Mouse (Mus musculus) hindbrain, embryonic 15.5 days (tissue): ENCODE results near the gene Pycr1. TPM values are rescaled to one million over a fixed set of nuclear protein-coding genes. Genes with fewer than 3 reads are reported as not detected.

Experiments used
- ATAC-seq: fragments of 200-750 bp; cut with Nextera tagmentation; 2 replicates; pipeline ENCODE4 v1.8.0; 2017; ENCODE audit warnings: low read depth, moderate number of reproducible peaks, moderate TSS enrichment; ENCODE audit not compliant: low FRiP score
- H3K27ac ChIP-seq: fragments of 300-500 bp; sonication (generic); replicated peaks from 2 replicates; pipeline ENCODE4 v1.5.1; 2015; ENCODE audit warnings: mild to moderate bottlenecking, inconsistent platforms
- H3K27me3 ChIP-seq: fragments of 300-500 bp; sonication (generic); 2 replicates; pipeline ENCODE4 v1.6.1; 2015; ENCODE audit warnings: control low read depth, inconsistent platforms
- H3K36me3 ChIP-seq: fragments of 300-500 bp; sonication (generic); 2 replicates; pipeline ENCODE4 v1.6.1; 2015; ENCODE audit warnings: control low read depth, inconsistent platforms
- H3K4me1 ChIP-seq: fragments of 300-500 bp; sonication (generic); replicated peaks from 2 replicates; pipeline ENCODE4 v1.6.1; 2015; ENCODE audit warnings: control low read depth, inconsistent platforms
- H3K4me2 ChIP-seq: fragments of 300-500 bp; sonication (generic); 2 replicates; pipeline ENCODE4 v1.6.1; 2015; ENCODE audit warnings: moderate library complexity, mild to moderate bottlenecking, inconsistent platforms
- H3K4me3 ChIP-seq: fragments of 300-500 bp; sonication (generic); 2 replicates; pipeline ENCODE4 v1.5.1; 2015; ENCODE audit warnings: mild to moderate bottlenecking, inconsistent platforms
- H3K9ac ChIP-seq: fragments of 300-500 bp; sonication (generic); 2 replicates; pipeline ENCODE4 v1.6.1; 2015; ENCODE audit warnings: inconsistent platforms
- H3K9me3 ChIP-seq: fragments of 300-500 bp; sonication (generic); 2 replicates; pipeline ENCODE4 v1.6.1; 2016; ENCODE audit warnings: control low read depth, inconsistent platforms
- WGBS: fragments of 180-500 bp; shearing (Covaris S2); methylation state at CpG from one replicate; pipeline ENCODE4 v1.1.7; 2015; 5-methylcytosine and 5-hydroxymethylcytosine counted together
- polyA plus RNA-seq: library from polyadenylated mRNA; unstranded; fragments of >200 nt; fragmentation: Nextera tagmentation; extraction: Ambion mirVana; gene quantifications from 2 replicates; pipeline ENCODE4 v1.2.1, GENCODE M21; 2015

The Pycr1 gene
- polyA plus RNA-seq, 1 experiment from 2014 or later: 21.3 TPM

DNA sequence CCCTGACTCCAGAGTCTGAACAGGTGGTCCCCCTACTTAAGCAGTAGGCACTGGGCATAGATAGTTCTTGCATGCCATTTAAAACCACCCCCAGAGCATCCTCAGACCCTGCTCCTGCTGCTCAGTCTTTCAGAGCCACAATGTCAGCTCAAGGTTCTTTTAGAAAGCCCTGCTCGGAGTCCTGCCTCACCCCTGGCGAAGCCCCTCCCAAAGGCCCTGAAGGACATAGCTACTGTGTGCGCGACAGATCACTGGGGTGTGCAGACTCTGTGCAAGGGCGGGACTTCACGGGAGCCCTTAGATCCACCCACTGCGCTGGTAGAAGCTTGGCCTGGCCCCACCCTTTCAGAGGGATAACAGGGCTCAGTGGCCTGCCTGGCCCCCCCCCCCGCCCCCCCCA, 34.3 kb downstream of the Pycr1 start:
- no peaks in the 10 kb centered on the region for H3K9me3 ChIP-seq
- H3K27me3 ChIP-seq: no peaks in the 10 kb centered on the region; the same call in 1 of the 2 replicates
- no peak overlapping the region for H3K27ac ChIP-seq
- peaks cover 8% of the 10 kb centered on the region for H3K4me1 ChIP-seq
- H3K9ac ChIP-seq: no peak overlapping the region
- peaks cover 45% of the 10 kb centered on the region for H3K36me3 ChIP-seq
- peak overlapping the region; percentile 47; the same call in 1 of the 2 replicates for H3K4me2 ChIP-seq
- H3K4me3 ChIP-seq: no peak overlapping the region
- ATAC-seq: no peak
- 46% methylated on average over 8 of the region's 8 CpGs for WGBS

DNA sequence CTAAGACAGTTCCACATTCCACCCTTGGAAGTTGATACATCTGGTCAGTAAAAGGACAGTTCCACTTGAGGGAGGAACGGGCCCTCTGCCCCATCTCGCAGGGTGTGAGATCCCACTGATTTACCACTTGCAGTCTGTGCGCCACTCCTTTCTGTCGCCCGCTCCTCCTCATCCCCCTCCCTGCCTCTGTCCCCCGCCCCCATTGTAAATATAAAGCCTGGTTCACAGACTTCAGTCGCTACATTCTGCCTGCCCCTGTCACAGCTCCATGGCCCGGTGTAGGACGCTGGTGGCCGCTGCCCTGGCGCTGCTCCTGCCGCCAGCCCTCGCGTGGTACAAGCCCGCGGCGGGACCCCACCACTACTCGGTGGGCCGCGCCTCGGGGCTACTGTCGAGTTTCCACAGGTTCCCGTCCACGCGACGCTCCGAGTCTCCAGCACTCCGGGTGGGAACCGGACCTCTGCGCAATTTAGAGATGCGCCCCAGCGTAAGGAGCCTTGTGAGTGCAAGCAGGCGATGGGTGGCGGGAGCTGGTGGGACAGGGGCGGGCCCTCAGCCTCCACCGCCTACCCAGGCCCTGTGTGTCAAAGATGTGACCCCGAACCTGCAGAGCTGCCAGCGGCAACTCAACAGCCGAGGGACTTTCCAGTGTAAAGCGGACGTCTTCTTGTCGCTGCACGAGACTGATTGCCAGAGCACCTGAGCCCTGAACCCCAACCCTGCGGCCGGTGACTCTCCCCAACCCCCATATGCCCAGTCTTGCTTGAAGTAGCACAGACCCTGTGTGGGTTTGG, 35.1 kb downstream of the Pycr1 start, which contains the start of gene Npb:
Gene Npb, plus strand, starts transcription at position 237 of the 794 bp plus-strand sequence.
- Histone ChIP-seq H3K4me1 (peaks cover 8% of the 10 kb centered on the region), H3K36me3 (peaks cover 45% of the 10 kb centered on the region), H3K27ac (no peak within 1 kb of the TSS), H3K4me3 (peak within 1 kb of the TSS; percentile 11), H3K27me3 (no peaks in the 10 kb centered on the region; the same call in 1 of the 2 replicates), H3K4me2 (peak within 1 kb of the TSS; percentile 47), H3K9me3 (no peaks in the 10 kb centered on the region), H3K9ac (0 out of 2 replicates have a peak within 1 kb of the TSS, but pooled peaks have one; percentile 12)
- ATAC-seq: no peak
- WGBS: 9% methylated on average over 44 of the region's 45 CpGs

DNA sequence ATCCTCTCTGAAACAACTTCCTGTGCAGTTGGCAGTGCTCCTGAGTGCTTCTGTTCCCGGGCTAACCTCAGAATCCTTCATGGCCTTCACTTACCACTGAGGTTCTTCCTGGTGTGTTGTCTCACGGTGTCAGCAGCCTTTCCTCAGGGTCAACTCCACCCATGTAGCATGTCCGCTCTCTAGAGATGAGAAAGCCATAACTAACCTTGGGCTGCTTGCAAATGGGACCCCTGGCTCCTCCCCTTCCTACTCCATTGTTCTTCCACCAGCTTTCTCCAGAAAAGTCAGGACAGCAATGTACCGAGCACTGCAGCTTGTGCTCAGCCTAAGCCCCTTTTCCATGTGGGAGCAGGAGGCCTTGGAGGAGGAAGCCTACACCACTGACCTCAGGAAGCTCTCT, 36.8 kb downstream of the Pycr1 start:
- ATAC-seq: no peak
- WGBS: 79% methylated on average over 4 of the region's 4 CpGs
- H3K9ac ChIP-seq: no peak overlapping the region
- H3K9me3 ChIP-seq: no peaks in the 10 kb centered on the region
- no peaks in the 10 kb centered on the region; the same call in 1 of the 2 replicates for H3K27me3 ChIP-seq
- H3K36me3 ChIP-seq: peaks cover 46% of the 10 kb centered on the region
- H3K4me1 ChIP-seq: peaks cover 8% of the 10 kb centered on the region
- no peak overlapping the region for H3K27ac ChIP-seq
- H3K4me3 ChIP-seq: no peak overlapping the region
- H3K4me2 ChIP-seq: no peak overlapping the region

DNA sequence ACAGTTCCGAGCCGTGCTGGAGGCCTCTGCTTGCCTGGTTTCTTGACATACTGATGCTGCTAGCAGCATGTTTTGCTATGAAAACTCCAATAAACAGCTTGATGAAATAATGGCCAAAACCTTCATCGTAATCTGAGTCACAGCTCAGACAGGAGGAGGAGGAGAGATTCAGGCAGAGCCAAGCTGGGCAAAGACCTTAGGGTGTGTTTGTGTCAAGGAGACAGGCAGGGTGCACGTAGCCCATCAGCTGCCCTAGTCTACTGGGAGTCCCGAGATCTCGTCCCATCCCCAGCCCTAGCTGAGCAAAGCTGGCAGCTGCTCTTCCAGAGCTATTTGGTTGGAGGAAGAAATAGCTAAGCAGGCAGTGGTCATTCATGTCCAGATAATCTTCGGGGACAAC, 37.9 kb downstream of the Pycr1 start:
- no peak overlapping the region for H3K4me2 ChIP-seq
- WGBS: 91% methylated on average over 7 of the region's 7 CpGs
- peaks cover 42% of the 10 kb centered on the region for H3K36me3 ChIP-seq
- H3K27ac ChIP-seq: no peak overlapping the region
- no peaks in the 10 kb centered on the region for H3K9me3 ChIP-seq
- ATAC-seq: no peak
- no peak overlapping the region for H3K9ac ChIP-seq
- H3K4me3 ChIP-seq: no peak overlapping the region
- H3K27me3 ChIP-seq: no peaks in the 10 kb centered on the region; the same call in 1 of the 2 replicates
- H3K4me1 ChIP-seq: peaks cover 8% of the 10 kb centered on the region

DNA sequence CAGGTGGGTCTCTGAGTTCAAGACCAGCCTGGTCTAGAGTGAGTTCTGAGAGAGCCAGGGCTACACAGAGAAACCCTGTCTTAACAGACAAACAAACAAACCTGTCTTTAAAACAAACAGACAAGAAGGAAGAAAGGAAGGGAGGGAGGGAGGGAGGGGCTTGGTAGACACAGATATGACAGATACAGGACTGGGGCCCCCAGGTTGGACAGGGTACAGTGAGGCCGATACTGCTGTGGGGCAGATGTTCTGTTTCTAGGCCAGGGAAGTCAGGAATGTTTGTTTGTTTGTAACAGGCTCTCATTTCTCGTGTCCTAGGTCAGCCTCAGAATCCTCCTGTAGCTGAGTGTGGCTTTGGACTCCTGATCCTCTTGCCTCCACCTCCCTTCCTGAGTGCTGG, 40.0 kb downstream of the Pycr1 start:
- no peak for ATAC-seq
- Histone ChIP-seq H3K27me3 (no peaks in the 10 kb centered on the region), H3K36me3 (peaks cover 37% of the 10 kb centered on the region), H3K4me3 (no peak overlapping the region), H3K27ac (no peak overlapping the region), H3K4me1 (peaks cover 12% of the 10 kb centered on the region), H3K4me2 (no peak overlapping the region), H3K9me3 (no peaks in the 10 kb centered on the region), H3K9ac (no peak overlapping the region)
- 87% methylated on average over 2 of the region's 2 CpGs for WGBS

DNA sequence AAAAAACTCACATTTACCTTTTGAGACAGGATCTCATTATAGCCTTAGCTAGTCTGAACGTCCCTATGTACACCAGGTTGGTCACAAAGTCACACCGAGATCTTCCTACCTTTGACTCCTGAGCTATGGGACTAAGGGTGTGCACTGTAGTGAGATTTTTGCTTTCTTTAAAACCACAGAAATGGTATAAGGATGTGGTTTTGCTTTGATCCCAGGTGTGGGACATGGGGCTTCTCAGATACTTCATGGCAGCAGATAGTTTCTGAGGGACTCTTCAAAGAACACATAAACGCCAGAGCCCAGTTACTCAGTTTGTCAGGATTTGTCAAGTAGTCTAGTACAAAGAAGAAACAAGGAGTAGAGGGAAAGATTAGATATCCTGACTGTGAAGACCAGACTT, 42.9 kb downstream of the Pycr1 start:
- 93% methylated on average over 3 of the region's 3 CpGs for WGBS
- Histone ChIP-seq H3K9me3 (no peaks in the 10 kb centered on the region), H3K4me2 (no peak overlapping the region), H3K36me3 (peaks cover 46% of the 10 kb centered on the region), H3K27ac (no peak overlapping the region), H3K4me3 (no peak overlapping the region), H3K27me3 (no peaks in the 10 kb centered on the region), H3K9ac (no peak overlapping the region), H3K4me1 (peaks cover 23% of the 10 kb centered on the region)
- no peak for ATAC-seq

DNA sequence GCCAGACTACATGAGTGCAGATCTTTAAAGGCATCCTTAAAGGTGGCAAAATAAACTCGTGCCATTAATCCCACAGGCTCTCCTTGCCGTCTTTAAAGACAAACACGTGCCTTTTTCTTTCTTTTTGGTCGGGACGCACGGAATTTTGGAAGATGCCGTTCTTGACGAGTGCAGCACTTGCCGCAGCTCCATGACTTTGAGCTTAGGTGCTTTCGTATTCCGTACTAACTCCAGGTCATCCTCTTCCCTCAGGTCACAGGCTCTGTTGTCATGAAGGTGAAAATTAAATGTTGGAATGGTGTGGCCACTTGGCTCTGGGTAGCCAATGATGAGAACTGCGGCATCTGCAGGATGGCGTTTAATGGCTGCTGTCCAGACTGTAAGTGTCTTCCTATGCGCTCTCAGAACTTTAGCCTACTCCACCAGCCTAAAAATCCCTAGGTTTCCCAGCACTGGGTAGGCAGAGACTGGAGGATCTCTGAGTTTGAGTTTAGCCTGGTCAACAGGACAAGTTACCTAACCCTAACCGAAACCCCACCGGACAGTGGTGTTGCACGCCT, 44.5 kb downstream of the Pycr1 start:
- H3K4me1 ChIP-seq: peaks cover 23% of the 10 kb centered on the region
- no peaks in the 10 kb centered on the region for H3K27me3 ChIP-seq
- peak overlapping the region; percentile 86 for H3K4me3 ChIP-seq
- peak overlapping the region; percentile 80 for H3K27ac ChIP-seq
- peak overlapping the region; percentile 97 for H3K4me2 ChIP-seq
- H3K9ac ChIP-seq: peak overlapping the region; percentile 45
- WGBS: 46% methylated on average over 17 of the region's 17 CpGs
- H3K36me3 ChIP-seq: peaks cover 49% of the 10 kb centered on the region
- ATAC-seq: no peak
- no peaks in the 10 kb centered on the region for H3K9me3 ChIP-seq

DNA sequence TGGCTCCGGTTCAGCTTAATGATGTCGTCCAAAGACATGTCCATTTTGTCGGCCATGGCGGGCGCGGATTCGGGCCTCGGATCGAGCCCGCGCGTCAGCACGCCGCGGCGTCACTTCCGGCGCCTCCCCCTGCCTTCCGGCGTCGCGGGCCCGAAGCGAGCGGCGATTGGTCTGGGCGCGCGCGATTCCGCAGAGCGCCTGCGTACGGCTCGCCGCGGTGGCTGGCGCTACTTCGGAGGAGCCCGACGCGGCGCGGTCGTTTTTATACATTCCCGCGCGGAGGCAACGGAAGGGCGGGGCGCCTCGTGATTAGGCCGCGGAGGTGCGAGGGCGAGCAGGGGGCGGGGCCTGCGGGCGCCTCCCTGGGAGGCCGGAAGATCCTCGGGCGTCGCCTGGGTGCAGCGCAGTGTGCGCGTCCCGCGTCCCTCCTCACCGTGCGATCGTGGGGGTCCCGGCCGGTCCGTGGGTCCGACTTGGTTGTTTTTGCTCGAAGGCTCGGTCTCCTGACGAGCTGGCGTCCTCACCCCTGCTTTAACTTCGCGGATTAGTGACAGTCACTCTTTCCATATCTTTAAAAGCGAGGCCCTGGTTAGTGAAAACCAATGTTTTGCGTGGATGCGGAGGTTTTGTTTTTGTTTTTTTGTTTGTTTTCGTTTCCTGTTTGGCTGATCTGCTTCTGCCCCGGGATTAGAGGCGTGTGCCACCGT, 45.1 kb downstream of the Pycr1 start, which contains the start of the genes Alyref and Anapc11:
Gene Alyref, minus strand, starts transcription at position 83 of the 707 bp plus-strand sequence.
Gene Anapc11, plus strand, starts transcription at position 139 of the 707 bp plus-strand sequence.
- under 1% methylated on average over 78 of the region's 88 CpGs for WGBS
- Histone ChIP-seq H3K27me3 (no peaks in the 10 kb centered on the region), H3K4me3 (peak within 1 kb of the TSS; percentile 86), H3K4me2 (peak within 1 kb of the TSS; percentile 97), H3K27ac (peak within 1 kb of the TSS; percentile 82), H3K36me3 (peaks cover 51% of the 10 kb centered on the region), H3K9ac (peak within 1 kb of the TSS; percentile 79), H3K4me1 (peaks cover 23% of the 10 kb centered on the region), H3K9me3 (no peaks in the 10 kb centered on the region)
- peak; percentile 98 for ATAC-seq

DNA sequence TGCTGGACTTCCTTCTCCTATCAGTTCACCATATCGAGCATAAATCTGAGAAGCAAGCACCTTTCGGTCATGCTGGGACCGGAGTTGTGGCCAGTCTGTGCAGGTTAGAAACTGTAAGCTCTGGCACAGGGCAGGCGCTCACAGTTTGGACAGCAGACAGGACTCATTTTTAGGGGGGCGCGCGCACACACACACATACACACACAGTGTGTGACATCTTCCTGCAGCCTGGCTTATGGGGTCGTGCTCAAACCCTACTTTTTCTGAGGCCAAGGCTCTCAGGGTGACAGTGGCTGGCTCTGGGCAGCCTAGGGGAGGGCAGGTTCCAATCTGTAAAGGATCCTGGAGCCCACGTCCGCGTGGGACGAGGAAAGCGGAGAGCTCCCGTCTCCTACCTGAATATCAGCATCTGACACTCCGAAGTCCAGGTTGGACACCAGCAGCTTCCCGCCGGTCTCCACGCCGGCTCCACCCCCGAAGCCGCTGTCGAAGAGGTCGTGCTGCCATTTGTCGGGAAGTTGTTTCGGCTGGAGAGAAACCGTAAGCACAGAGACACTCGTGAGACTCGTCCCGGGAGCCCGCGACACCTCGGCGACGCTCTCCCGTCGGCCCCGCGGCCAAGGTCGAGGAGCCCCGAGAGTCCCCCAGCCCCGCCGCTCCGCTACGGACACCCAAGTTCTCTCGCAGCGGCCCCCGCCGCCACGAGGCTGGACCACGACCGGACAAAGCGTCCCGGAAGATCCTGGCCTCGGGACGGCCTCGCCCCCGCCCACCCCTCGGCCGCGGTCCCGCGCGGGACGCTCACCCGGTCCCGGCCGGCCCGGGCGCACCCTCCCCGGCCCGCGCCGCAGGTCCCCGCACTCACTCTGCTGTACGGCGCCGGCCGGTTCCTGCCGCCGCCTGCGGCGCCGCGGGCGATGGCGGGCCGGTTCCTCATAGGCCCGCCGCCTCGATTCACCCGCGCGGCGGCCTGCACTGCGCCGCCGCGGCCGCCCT, 46.0 kb downstream of the Pycr1 start:
- Histone ChIP-seq H3K27me3 (no peaks in the 10 kb centered on the region), H3K4me3 (peak overlapping the region; percentile 86), H3K9me3 (no peaks in the 10 kb centered on the region), H3K36me3 (peaks cover 52% of the 10 kb centered on the region), H3K9ac (peak overlapping the region; percentile 79), H3K27ac (peak overlapping the region; percentile 82), H3K4me2 (peak overlapping the region; percentile 97), H3K4me1 (peaks cover 23% of the 10 kb centered on the region)
- 4% methylated on average over 99 of the region's 99 CpGs for WGBS
- peak; percentile 59; the same call in 1 of the 2 replicates for ATAC-seq

DNA sequence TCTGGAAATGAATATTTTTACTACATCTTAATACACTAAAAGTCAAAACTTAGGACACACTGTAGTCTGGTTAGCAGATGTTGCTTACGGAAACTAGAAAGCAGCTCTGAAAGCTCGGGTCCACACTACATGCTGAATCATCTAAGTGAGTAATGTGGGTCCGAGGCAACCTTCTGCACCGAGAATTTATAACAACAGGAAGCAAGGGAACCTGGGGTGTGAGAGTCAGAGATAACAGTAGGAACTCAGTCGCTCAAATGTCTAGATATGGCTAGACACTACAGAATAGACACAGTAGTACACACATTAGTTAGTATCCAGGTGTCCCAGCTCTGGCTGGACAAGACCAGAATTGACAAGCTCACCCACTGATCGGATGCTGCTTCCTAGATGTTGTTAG, 55.0 kb downstream of the Pycr1 start:
- no peaks in the 10 kb centered on the region for H3K9me3 ChIP-seq
- no peak for ATAC-seq
- no peak overlapping the region for H3K4me3 ChIP-seq
- no peak overlapping the region for H3K27ac ChIP-seq
- no peaks in the 10 kb centered on the region for H3K27me3 ChIP-seq
- H3K9ac ChIP-seq: no peak overlapping the region
- no peak overlapping the region for H3K4me2 ChIP-seq
- H3K4me1 ChIP-seq: no peaks in the 10 kb centered on the region
- WGBS: 95% methylated on average over 6 of the region's 6 CpGs
- H3K36me3 ChIP-seq: peaks cover 84% of the 10 kb centered on the region
